Mouse (Mus musculus) splenic B cell, adult 2 months (primary cell): ENCODE results near the gene Ptprc.
A peak's percentile ranks its signal among the peaks of the same experiment; 100 is the strongest.

Source experiments
- DNase-seq: peaks from one replicate; pipeline ENCODE4 v3.0.0-alpha.2; 2011; ENCODE audit warnings: low read depth, low spot score
- H3K27me3 ChIP-seq: 2 replicates; pipeline ENCODE4 v1.6.1; 2012; ENCODE audit warnings: mild to moderate bottlenecking, low read length, moderate library complexity, mixed read lengths; ENCODE audit not compliant: control insufficient read depth, poor library complexity, insufficient read depth, severe bottlenecking
- H3K36me3 ChIP-seq: 2 replicates; pipeline ENCODE4 v1.6.1; 2012; ENCODE audit warnings: mild to moderate bottlenecking, low read length, moderate library complexity, mixed read lengths; ENCODE audit not compliant: control insufficient read depth, poor library complexity, insufficient read depth, severe bottlenecking

Gene Ptprc

GRCm38 (mm10) chr1:138136373-138136779 lies 39.1 kb downstream of the Ptprc start:
- DNase-seq: peak; percentile 95
- Histone ChIP-seq H3K27me3 (no peaks in the 10 kb centered on the region), H3K36me3 (peaks cover 1% of the 10 kb centered on the region; the same call in 1 of the 2 replicates)

GRCm38 (mm10) chr1:138135637-138136372 lies 39.7 kb downstream of the Ptprc start:
- peaks cover 1% of the 10 kb centered on the region; the same call in 1 of the 2 replicates for H3K36me3 ChIP-seq
- H3K27me3 ChIP-seq: no peaks in the 10 kb centered on the region
- DNase-seq: no peak

- DNase-seq: no peak
- Histone ChIP-seq H3K27me3 (no peaks in the 10 kb centered on the region), H3K36me3 (peaks cover 1% of the 10 kb centered on the region; the same call in 1 of the 2 replicates)
Observed at GRCm38 (mm10) chr1:138135117-138135516, 40.4 kb downstream of the Ptprc start.

GRCm38 (mm10) chr1:138134324-138134723 lies 41.2 kb downstream of the Ptprc start:
- peak; percentile 66 for DNase-seq
- Histone ChIP-seq H3K27me3 (no peaks in the 10 kb centered on the region), H3K36me3 (peaks cover 1% of the 10 kb centered on the region; the same call in 1 of the 2 replicates)

- Histone ChIP-seq H3K27me3 (no peaks in the 10 kb centered on the region), H3K36me3 (peaks cover 1% of the 10 kb centered on the region; the same call in 1 of the 2 replicates)
- DNase-seq: no peak
Observed at GRCm38 (mm10) chr1:138131739-138132138, 43.8 kb downstream of the Ptprc start.

GRCm38 (mm10) chr1:138130145-138130544 lies 45.4 kb downstream of the Ptprc start:
- Histone ChIP-seq H3K36me3 (peaks cover 1% of the 10 kb centered on the region; the same call in 1 of the 2 replicates), H3K27me3 (no peaks in the 10 kb centered on the region)
- DNase-seq: peak; percentile 68

- H3K36me3 ChIP-seq: peaks cover 11% of the 10 kb centered on the region; the same call in 1 of the 2 replicates
- no peak for DNase-seq
Observed at GRCm38 (mm10) chr1:138126843-138127242, 48.7 kb downstream of the Ptprc start.

GRCm38 (mm10) chr1:138125281-138125680 lies 50.2 kb downstream of the Ptprc start:
- H3K36me3 ChIP-seq: peaks cover 17% of the 10 kb centered on the region
- DNase-seq: peak; percentile 79

More at GRCm38 (mm10) chr1:138126843-138127242, 48.7 kb downstream of the Ptprc start:
- H3K27me3 ChIP-seq: no peaks in the 10 kb centered on the region

GRCm38 (mm10) chr1:138123866-138124265 lies 51.6 kb downstream of the Ptprc start:
- no peaks in the 10 kb centered on the region for H3K27me3 ChIP-seq
- peak; percentile 83 for DNase-seq
- H3K36me3 ChIP-seq: peaks cover 25% of the 10 kb centered on the region

More at GRCm38 (mm10) chr1:138125281-138125680, 50.2 kb downstream of the Ptprc start:
- no peaks in the 10 kb centered on the region for H3K27me3 ChIP-seq

GRCm38 (mm10) chr1:138119895-138120294 lies 55.6 kb downstream of the Ptprc start:
- peaks cover 43% of the 10 kb centered on the region for H3K36me3 ChIP-seq
- no peak for DNase-seq

GRCm38 (mm10) chr1:138093219-138093618 lies 82.3 kb downstream of the Ptprc start:
- Histone ChIP-seq H3K36me3 (peaks cover 23% of the 10 kb centered on the region), H3K27me3 (no peaks in the 10 kb centered on the region)
- no peak for DNase-seq

More at GRCm38 (mm10) chr1:138119895-138120294, 55.6 kb downstream of the Ptprc start:
- no peaks in the 10 kb centered on the region for H3K27me3 ChIP-seq

GRCm38 (mm10) chr1:138085810-138086209 lies 89.7 kb downstream of the Ptprc start:
- H3K36me3 ChIP-seq: peaks cover 39% of the 10 kb centered on the region
- peak; percentile 47 for DNase-seq
- H3K27me3 ChIP-seq: no peaks in the 10 kb centered on the region

- Histone ChIP-seq H3K27me3 (no peaks in the 10 kb centered on the region), H3K36me3 (peaks cover 39% of the 10 kb centered on the region)
- DNase-seq: no peak
Observed at GRCm38 (mm10) chr1:138083707-138084106, 91.8 kb downstream of the Ptprc start.

- Histone ChIP-seq H3K36me3 (peaks cover 44% of the 10 kb centered on the region), H3K27me3 (no peaks in the 10 kb centered on the region)
- DNase-seq: no peak
Observed at GRCm38 (mm10) chr1:138080308-138080707, 95.2 kb downstream of the Ptprc start.

- peak; percentile 89 for DNase-seq
- Histone ChIP-seq H3K36me3 (no peaks in the 10 kb centered on the region), H3K27me3 (no peaks in the 10 kb centered on the region)
Observed at GRCm38 (mm10) chr1:138044196-138044945, 131.1 kb downstream of the Ptprc start.
